Mouse (Mus musculus) heart, adult 2 months (tissue): ENCODE measurements around the gene Nfyb.

Experiments
- EP300 ChIP-seq: fragments of 200-500 bp; IDR thresholded peaks from 2 replicates; pipeline ENCODE4 v1.6.1; 2011; ENCODE audit warnings: low read depth, low read length, control low read depth; ENCODE audit not compliant: insufficient read depth
- POLR2A ChIP-seq: fragments of 200-500 bp; IDR thresholded peaks from 2 replicates; pipeline ENCODE4 v1.6.1; 2011; ENCODE audit warnings: mild to moderate bottlenecking, low read depth, low read length, control low read depth; ENCODE audit not compliant: insufficient read depth

DNA sequence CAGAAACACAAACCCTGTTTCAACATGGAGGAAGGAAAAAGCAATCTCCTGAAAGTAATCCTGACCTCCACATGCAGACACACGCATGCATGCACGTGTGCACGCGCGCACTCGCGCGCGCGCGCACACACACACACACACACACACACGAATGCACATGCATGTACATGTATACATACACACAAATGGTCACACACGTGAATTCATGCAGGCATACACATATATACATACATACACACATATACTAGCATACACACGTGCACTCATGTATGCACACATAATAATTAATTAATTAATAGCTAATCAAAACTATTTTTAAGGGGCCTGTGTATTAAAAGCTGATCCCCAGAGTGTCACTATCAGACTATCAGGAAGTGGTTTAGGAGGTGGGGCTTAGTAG lies 15.9 kb upstream of the Nfyb start:
- TF ChIP-seq POLR2A = no peak
- no peak for TF ChIP-seq EP300
